Mouse (Mus musculus): Measurements from ENCODE around the gene Ppm1j. TPM values are rescaled to one million over a fixed set of nuclear protein-coding genes. Genes with fewer than 3 reads are reported as not detected.

Gene Ppm1j
- total and polyA plus RNA-seq, 2 experiments from 2014 or later = 0.22 to 1.3 TPM

GRCm38 (mm10) chr3:104767716-104768115, 13.1 kb upstream of the Ppm1j start:
- no peak for TF ChIP-seq CTCF (IDR thresholded peaks at IDR 0.05)
- H3K4me3 ChIP-seq (ENCODE audit: low read depth, low read length) = no peak overlapping the region
- H3K4me2 ChIP-seq (ENCODE audit: low read depth, low read length, poor library complexity, severe bottlenecking) = no peak overlapping the region
- H3K27ac ChIP-seq (ENCODE audit: low read depth, low read length) = no peak overlapping the region
- no peaks in the 10 kb centered on the region for H3K4me1 ChIP-seq (ENCODE audit: insufficient read depth, low read length)
- H3K36me3 ChIP-seq (ENCODE audit: insufficient read depth, low read length) = no peaks in the 10 kb centered on the region
- no peaks in the 10 kb centered on the region for H3K9me3 ChIP-seq (ENCODE audit: low read length)
- H3K9ac ChIP-seq (replicated peaks; ENCODE audit: low read length, poor library complexity, severe bottlenecking) = no peak overlapping the region
- DNase-seq (ENCODE audit: low spot score) (no peak), ATAC-seq (ENCODE audit: low FRiP score) (no peak)
- WGBS = 77% methylated on average over 4 of the region's 4 CpGs
- H3K27me3 ChIP-seq (ENCODE audit: insufficient read depth, low read length) = no peaks in the 10 kb centered on the region

- Histone ChIP-seq H3K4me3 (ENCODE audit: low read depth, low read length) (no peak overlapping the region), H3K36me3 (ENCODE audit: insufficient read depth, low read length) (no peaks in the 10 kb centered on the region), H3K9me3 (ENCODE audit: low read length) (no peaks in the 10 kb centered on the region), H3K9ac (replicated peaks; ENCODE audit: low read length, poor library complexity, severe bottlenecking) (no peak overlapping the region), H3K27ac (ENCODE audit: low read depth, low read length) (no peak overlapping the region), H3K4me1 (ENCODE audit: insufficient read depth, low read length) (no peaks in the 10 kb centered on the region), H3K27me3 (ENCODE audit: insufficient read depth, low read length) (no peaks in the 10 kb centered on the region), H3K4me2 (ENCODE audit: low read depth, low read length, poor library complexity, severe bottlenecking) (no peak overlapping the region)
- ATAC-seq (ENCODE audit: low FRiP score) (no peak), DNase-seq (ENCODE audit: low spot score) (no peak)
- no peak for TF ChIP-seq CTCF (IDR thresholded peaks at IDR 0.05)
- 28% methylated on average over 3 of the region's 3 CpGs for WGBS
Measured at GRCm38 (mm10) chr3:104769135-104769534, 11.7 kb upstream of the Ppm1j start.

GRCm38 (mm10) chr3:104770035-104770434, 10.8 kb upstream of the Ppm1j start:
- H3K4me2 ChIP-seq (ENCODE audit: low read depth, low read length, poor library complexity, severe bottlenecking) = no peak overlapping the region
- no peaks in the 10 kb centered on the region for H3K27me3 ChIP-seq (ENCODE audit: insufficient read depth, low read length)
- H3K4me3 ChIP-seq (ENCODE audit: low read depth, low read length) = no peak overlapping the region
- H3K9ac ChIP-seq (replicated peaks; ENCODE audit: low read length, poor library complexity, severe bottlenecking) = no peak overlapping the region
- DNase-seq (ENCODE audit: low spot score) = peak; percentile 38
- H3K27ac ChIP-seq (ENCODE audit: low read depth, low read length) = no peak overlapping the region
- 55% methylated on average over 10 of the region's 10 CpGs for WGBS
- H3K36me3 ChIP-seq (ENCODE audit: insufficient read depth, low read length) = no peaks in the 10 kb centered on the region
- ATAC-seq (ENCODE audit: low FRiP score) = no peak
- no peaks in the 10 kb centered on the region for H3K4me1 ChIP-seq (ENCODE audit: insufficient read depth, low read length)
- no peaks in the 10 kb centered on the region for H3K9me3 ChIP-seq (ENCODE audit: low read length)
- peak; percentile 68 for TF ChIP-seq CTCF (IDR thresholded peaks at IDR 0.05)

GRCm38 (mm10) chr3:104770918-104771317, 9.9 kb upstream of the Ppm1j start:
- no peak for TF ChIP-seq CTCF (IDR thresholded peaks at IDR 0.05)
- no peaks in the 10 kb centered on the region for H3K4me1 ChIP-seq (ENCODE audit: insufficient read depth, low read length)
- no peaks in the 10 kb centered on the region for H3K9me3 ChIP-seq (ENCODE audit: low read length)
- WGBS = 72% methylated on average over 3 of the region's 3 CpGs
- H3K4me3 ChIP-seq (ENCODE audit: low read depth, low read length) = no peak overlapping the region
- ATAC-seq (ENCODE audit: low FRiP score) (no peak), DNase-seq (ENCODE audit: low spot score) (no peak)
- no peak overlapping the region for H3K27ac ChIP-seq (ENCODE audit: low read depth, low read length)
- H3K27me3 ChIP-seq (ENCODE audit: insufficient read depth, low read length) = peaks cover 3% of the 10 kb centered on the region
- no peak overlapping the region for H3K9ac ChIP-seq (replicated peaks; ENCODE audit: low read length, poor library complexity, severe bottlenecking)
- H3K4me2 ChIP-seq (ENCODE audit: low read depth, low read length, poor library complexity, severe bottlenecking) = no peak overlapping the region
- no peaks in the 10 kb centered on the region for H3K36me3 ChIP-seq (ENCODE audit: insufficient read depth, low read length)

DNA sequence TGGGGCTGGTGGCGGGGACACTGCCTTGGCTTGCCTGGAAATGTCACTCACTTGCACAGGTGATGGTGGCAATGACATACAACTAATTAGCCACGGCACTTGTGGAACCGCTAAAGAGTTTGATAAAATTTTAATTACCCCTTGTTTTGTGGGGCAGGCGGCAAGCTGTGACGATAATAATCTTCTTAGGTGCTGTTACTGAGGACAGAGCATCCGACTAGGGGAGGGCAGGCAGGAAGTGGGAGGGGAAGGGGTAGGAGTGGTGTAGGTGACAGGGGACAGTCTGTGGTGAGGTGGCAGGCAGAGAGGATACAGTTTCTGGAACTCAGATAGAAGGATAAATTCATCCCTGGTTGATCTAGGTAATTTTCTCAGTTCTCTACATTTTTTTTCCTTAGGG, 9.4 kb upstream of the Ppm1j start:
- Histone ChIP-seq H3K27me3 (ENCODE audit: insufficient read depth, low read length) (peaks cover 9% of the 10 kb centered on the region), H3K36me3 (ENCODE audit: insufficient read depth, low read length) (no peaks in the 10 kb centered on the region), H3K4me2 (ENCODE audit: low read depth, low read length, poor library complexity, severe bottlenecking) (no peak overlapping the region), H3K4me3 (ENCODE audit: low read depth, low read length) (no peak overlapping the region), H3K4me1 (ENCODE audit: insufficient read depth, low read length) (no peaks in the 10 kb centered on the region), H3K9me3 (ENCODE audit: low read length) (no peaks in the 10 kb centered on the region), H3K27ac (ENCODE audit: low read depth, low read length) (no peak overlapping the region), H3K9ac (replicated peaks; ENCODE audit: low read length, poor library complexity, severe bottlenecking) (no peak overlapping the region)
- ATAC-seq (ENCODE audit: low FRiP score) (no peak), DNase-seq (ENCODE audit: low spot score) (no peak)
- 63% methylated on average over 6 of the region's 6 CpGs for WGBS
- TF ChIP-seq CTCF (IDR thresholded peaks at IDR 0.05) = no peak

DNA sequence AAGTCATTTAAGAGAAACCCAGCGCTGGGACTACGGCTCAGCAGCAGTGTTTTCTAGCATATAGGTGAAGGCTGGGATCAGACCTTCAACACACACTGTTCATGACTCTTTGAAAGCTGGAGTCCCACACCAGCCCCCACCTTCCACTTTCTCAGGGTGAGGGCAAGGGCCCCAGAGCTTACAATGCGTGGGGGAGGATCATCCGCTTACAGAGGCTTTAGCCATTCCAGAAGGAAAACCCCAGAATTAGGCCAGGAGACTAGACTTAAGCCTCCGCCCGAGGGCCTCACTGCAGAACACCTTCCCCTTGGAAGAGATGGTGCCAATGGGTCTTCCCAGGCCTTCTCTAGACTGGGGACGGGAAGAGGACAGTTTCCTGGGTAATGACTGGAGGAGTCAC, 7.6 kb upstream of the Ppm1j start:
- H3K4me2 ChIP-seq (ENCODE audit: low read depth, low read length, poor library complexity, severe bottlenecking) = no peak overlapping the region
- no peak for ATAC-seq (ENCODE audit: low FRiP score)
- DNase-seq (ENCODE audit: low spot score) = no peak

More for the DNA sequence above, 7.6 kb upstream of the Ppm1j start:
- no peak for TF ChIP-seq CTCF (IDR thresholded peaks at IDR 0.05)
- Histone ChIP-seq H3K4me3 (ENCODE audit: low read depth, low read length) (no peak overlapping the region), H3K36me3 (ENCODE audit: insufficient read depth, low read length) (no peaks in the 10 kb centered on the region), H3K27ac (ENCODE audit: low read depth, low read length) (no peak overlapping the region), H3K4me1 (ENCODE audit: insufficient read depth, low read length) (no peaks in the 10 kb centered on the region), H3K9ac (replicated peaks; ENCODE audit: low read length, poor library complexity, severe bottlenecking) (no peak overlapping the region), H3K9me3 (ENCODE audit: low read length) (no peaks in the 10 kb centered on the region), H3K27me3 (ENCODE audit: insufficient read depth, low read length) (peaks cover 23% of the 10 kb centered on the region)
- 70% methylated on average over 7 of the region's 7 CpGs for WGBS

Measured in midbrain, postnatal 0 days (tissue).